Mouse (Mus musculus) E14TG2a.4 (cell line): ENCODE data around the gene Gm45021.

Source experiments
- H3K27me3 ChIP-seq: 2 replicates; pipeline ENCODE4 v1.6.1; 2014; ENCODE audit warnings: low read length, control low read depth; ENCODE audit not compliant: insufficient read depth
- H3K36me3 ChIP-seq: 2 replicates; pipeline ENCODE4 v1.6.1; 2014; ENCODE audit warnings: low read length, control low read depth; ENCODE audit not compliant: insufficient read depth
- H3K4me1 ChIP-seq: replicated peaks from 2 replicates; pipeline ENCODE4 v1.6.1; 2014; ENCODE audit warnings: low read depth, low read length, control low read depth
- H3K4me3 ChIP-seq: replicated peaks from 2 replicates; pipeline ENCODE4 v1.5.1; 2014; ENCODE audit warnings: mild to moderate bottlenecking, low read length
- H3K9me3 ChIP-seq: 2 replicates; pipeline ENCODE4 v1.6.1; 2014; ENCODE audit warnings: low read length, control low read depth
- CTCF ChIP-seq: conservative IDR thresholded peaks from 2 replicates; pipeline ENCODE4 v1.5.1; 2014; ENCODE audit warnings: low read length
- NANOG ChIP-seq: IDR thresholded peaks from 2 replicates; pipeline ENCODE4 v1.6.1; 2014; ENCODE audit warnings: borderline replicate concordance, low read length, mixed read lengths
- POU5F1 ChIP-seq: IDR thresholded peaks from 2 replicates; pipeline ENCODE4 v1.6.1; 2014; ENCODE audit warnings: low read length, borderline replicate concordance

Gene Gm45021

DNA sequence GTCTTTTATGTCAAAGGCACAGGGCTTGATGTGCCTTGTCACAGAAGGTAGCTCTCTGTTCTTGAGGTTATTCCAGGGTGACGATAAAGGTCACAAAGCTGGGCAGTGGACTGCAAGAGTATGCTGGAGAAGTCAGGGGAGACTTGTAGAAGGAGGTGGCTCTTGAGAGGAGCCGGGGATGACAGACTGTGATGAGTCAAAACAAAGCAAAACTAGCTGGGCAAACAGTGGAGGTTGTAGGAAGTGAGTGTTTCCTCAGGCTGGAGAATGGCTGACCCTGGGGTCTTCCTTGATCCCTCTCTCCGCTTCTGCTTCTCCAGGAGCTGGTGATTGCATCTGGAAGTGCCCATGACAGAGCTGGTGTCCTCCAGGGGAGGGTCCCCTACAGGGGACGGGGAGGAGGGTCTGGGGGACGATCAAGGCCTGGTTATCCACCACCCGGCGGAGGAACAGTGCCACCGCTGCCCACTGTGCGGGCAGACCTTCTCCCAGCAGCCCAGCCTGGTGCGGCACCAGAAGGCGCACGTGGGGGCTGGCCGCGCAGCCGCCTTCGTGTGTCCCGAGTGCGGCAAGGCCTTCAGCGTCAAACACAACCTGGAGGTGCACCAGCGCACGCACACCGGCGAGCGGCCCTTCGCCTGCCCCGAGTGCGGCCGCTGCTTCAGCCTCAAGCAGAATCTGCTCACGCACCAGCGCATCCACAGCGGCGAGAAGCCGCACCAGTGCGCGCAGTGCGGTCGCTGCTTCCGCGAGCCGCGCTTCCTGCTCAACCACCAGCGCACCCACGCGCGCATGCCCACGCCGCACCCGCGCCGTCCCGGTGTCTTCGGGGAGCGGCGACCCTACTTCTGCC lies 39.6 kb downstream of the Gm45021 start:
- H3K27me3 ChIP-seq, result peaks cover 91% of the 10 kb centered on the region
- peaks cover 13% of the 10 kb centered on the region; the same call in 1 of the 2 replicates for H3K9me3 ChIP-seq
- H3K4me3 ChIP-seq, result peak overlapping the region; percentile 67
- no peaks in the 10 kb centered on the region for H3K36me3 ChIP-seq
- H3K4me1 ChIP-seq, result peaks cover 29% of the 10 kb centered on the region
- TF ChIP-seq POU5F1 (no peak), NANOG (no peak), CTCF (no peak)

DNA sequence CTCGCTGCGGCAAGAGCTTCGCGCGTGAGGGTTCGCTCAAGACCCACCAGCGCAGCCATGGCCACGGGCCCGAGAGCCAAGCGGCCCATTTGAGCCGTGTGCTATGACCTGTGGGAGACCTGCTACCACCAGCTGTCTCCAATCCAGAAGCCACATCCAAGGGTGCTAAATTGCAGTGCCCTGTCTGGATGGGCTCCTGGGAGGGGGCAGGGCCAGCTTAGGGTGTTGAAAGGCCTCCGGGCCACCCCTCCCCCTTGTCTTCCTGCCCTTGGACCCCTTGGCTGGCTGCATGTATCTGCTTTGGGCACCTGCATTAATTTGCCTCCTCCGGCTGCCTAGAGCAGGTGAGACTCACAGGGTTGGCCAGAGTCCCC lies 40.2 kb downstream of the Gm45021 start:
- Histone ChIP-seq H3K4me1 (peaks cover 29% of the 10 kb centered on the region), H3K9me3 (peaks cover 13% of the 10 kb centered on the region; the same call in 1 of the 2 replicates), H3K36me3 (no peaks in the 10 kb centered on the region), H3K27me3 (peaks cover 95% of the 10 kb centered on the region), H3K4me3 (peak overlapping the region; percentile 67)
- TF ChIP-seq CTCF (no peak), POU5F1 (no peak), NANOG (no peak)

DNA sequence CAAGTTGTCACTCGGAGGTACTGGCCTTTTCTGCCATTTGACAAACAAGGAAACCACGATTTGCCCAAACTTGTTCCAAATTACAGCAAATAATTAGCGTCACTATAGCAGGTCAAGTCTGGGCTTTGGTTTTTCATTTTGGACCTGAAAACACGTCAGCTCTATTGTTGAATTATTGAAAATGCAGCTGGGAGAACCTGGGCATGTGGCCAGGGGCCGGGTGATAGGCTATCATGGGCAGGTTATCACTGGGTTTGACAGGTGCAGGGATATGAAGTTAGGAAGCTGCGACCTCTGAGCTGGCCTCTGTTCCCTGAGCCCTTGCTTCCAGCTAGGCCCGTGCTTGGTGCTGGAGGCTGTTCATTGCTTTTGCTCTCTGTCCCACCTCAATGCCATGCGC lies 41.4 kb downstream of the Gm45021 start:
- H3K27me3 ChIP-seq, result peaks cover 83% of the 10 kb centered on the region
- H3K36me3 ChIP-seq, result no peaks in the 10 kb centered on the region
- H3K9me3 ChIP-seq, result peaks cover 13% of the 10 kb centered on the region; the same call in 1 of the 2 replicates
- no peak overlapping the region for H3K4me3 ChIP-seq
- TF ChIP-seq POU5F1 (no peak), CTCF (no peak), NANOG (no peak)
- peaks cover 29% of the 10 kb centered on the region for H3K4me1 ChIP-seq

DNA sequence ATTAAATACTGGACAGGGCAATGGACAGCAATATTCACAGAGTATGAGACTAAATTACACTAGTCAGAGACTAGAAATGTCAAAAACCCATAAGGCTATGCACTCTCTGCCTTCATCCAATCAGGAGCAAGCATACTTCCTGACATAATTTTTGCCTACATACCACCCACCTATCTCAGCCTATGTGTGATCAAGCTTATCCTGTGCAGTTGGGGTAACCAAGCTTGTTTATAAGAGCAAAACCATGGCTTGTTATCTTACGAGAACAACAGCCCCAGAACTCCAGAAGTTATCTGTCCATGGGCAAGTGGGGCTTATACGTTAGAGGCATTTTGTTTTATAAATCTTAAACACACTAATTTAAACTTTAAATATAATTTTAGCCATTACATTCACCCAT lies 45.7 kb downstream of the Gm45021 start:
- H3K4me3 ChIP-seq, result no peak overlapping the region
- H3K9me3 ChIP-seq, result peaks cover 5% of the 10 kb centered on the region; the same call in 1 of the 2 replicates
- peaks cover 65% of the 10 kb centered on the region for H3K27me3 ChIP-seq
- TF ChIP-seq NANOG, result no peak
- TF ChIP-seq CTCF, result no peak
- no peaks in the 10 kb centered on the region for H3K36me3 ChIP-seq
- H3K4me1 ChIP-seq, result no peaks in the 10 kb centered on the region

DNA sequence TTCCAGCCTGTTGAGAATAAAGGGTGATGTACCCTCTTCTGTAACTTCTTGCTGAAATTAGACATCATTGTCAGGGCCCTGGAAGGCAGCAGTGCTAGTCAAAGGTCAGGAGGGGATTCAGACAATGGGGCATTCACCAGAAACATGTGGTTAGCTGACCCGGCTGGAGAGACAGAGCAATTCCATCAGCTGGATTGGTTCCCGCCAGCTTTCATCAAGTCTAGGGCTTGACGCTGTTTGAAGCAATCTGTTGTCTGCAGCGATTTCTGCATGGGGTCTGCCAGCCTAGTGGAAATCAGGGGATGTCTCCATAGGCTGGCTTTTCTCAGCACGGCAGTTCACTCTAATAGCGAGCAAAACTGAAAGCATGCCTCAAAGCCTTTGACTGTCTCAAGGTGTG lies 47.1 kb downstream of the Gm45021 start:
- Histone ChIP-seq H3K27me3 (peaks cover 52% of the 10 kb centered on the region), H3K36me3 (no peaks in the 10 kb centered on the region), H3K4me1 (no peaks in the 10 kb centered on the region), H3K9me3 (no peaks in the 10 kb centered on the region), H3K4me3 (no peak overlapping the region)
- TF ChIP-seq NANOG, result no peak
- TF ChIP-seq CTCF, result no peak
- no peak for TF ChIP-seq POU5F1

DNA sequence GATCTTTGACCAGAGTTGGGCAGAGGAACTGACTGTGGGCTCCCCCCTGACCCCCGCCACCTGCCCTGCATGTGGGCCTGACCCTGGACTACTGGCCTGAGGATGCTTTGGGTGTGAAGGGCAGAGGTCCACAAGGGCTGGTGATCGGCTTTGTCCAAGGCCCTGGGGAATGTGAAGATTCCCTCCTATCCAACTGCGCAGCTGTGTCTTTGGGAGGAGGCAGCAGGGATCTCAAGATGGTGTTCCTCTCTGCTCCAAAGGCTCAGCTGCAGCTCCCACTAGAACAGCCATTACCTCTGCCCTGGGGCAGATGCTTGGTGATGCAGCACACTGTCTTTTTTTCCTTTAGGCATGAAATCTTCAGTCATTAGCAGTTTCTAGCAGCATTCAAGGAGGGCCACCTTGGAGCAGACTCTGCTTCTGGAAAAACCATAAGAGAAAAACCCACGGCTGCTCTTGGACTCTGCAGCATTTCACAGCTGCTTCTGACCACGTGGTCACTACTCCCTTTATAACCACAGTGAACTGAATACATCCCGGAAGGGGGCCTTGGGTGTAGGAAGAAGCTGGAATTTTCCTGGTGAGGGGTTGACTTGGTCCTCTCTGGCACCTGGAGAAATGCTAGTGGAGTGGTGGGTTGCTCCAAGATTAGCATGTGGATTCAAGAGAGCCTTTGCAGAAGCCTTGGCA lies 48.5 kb downstream of the Gm45021 start:
- peaks cover 38% of the 10 kb centered on the region for H3K27me3 ChIP-seq
- TF ChIP-seq POU5F1 (no peak), CTCF (no peak), NANOG (no peak)
- H3K4me1 ChIP-seq, result no peaks in the 10 kb centered on the region
- H3K4me3 ChIP-seq, result no peak overlapping the region
- H3K36me3 ChIP-seq, result no peaks in the 10 kb centered on the region
- H3K9me3 ChIP-seq, result no peaks in the 10 kb centered on the region

DNA sequence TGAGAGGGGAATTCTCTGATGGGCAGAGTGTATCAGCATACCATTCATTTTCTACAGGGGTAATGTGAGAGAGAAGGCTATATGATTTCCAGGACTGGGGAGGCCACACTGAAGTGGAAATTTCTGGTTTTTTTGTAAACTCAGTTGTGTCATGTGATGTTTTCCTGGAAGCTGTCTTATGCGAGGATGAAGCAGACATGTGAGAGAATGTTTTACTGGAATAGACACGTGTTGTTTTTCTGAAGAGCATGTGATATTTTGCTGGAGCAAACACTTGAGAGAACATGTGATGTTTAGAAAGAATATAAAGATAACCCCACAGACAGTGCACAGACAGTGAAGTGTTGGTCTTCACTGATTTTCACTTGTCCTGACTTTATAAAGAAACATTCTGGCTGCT lies 49.1 kb downstream of the Gm45021 start:
- TF ChIP-seq POU5F1, result no peak
- TF ChIP-seq CTCF, result no peak
- TF ChIP-seq NANOG, result no peak
- no peaks in the 10 kb centered on the region for H3K9me3 ChIP-seq

DNA sequence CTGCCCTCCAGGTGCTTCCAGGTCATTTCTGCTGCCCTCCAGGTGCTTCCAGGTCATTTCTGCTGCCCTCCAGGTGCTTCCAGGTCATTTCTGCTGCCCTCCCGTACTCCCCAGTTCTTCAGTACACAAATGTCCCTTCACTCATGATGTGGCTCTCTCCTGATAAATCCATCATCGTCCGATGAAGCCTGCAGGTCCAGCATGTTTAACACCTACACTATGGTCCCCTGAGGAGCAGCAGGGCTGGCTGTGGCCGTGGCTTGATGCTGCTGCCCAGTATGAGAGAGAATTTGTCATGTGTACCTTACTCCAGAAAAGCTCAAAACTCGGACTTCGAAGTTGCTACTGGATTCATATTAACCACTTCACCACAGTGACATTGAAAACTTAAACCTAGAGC lies 52.0 kb downstream of the Gm45021 start:
- H3K4me1 ChIP-seq, result no peaks in the 10 kb centered on the region
- H3K9me3 ChIP-seq, result no peaks in the 10 kb centered on the region
- no peak overlapping the region for H3K4me3 ChIP-seq
- no peak for TF ChIP-seq POU5F1
- no peak for TF ChIP-seq CTCF
- TF ChIP-seq NANOG, result no peak
- H3K27me3 ChIP-seq, result peaks cover 29% of the 10 kb centered on the region
- H3K36me3 ChIP-seq, result no peaks in the 10 kb centered on the region

More for the DNA sequence above, 49.1 kb downstream of the Gm45021 start:
- H3K4me3 ChIP-seq, result no peak overlapping the region
- peaks cover 32% of the 10 kb centered on the region for H3K27me3 ChIP-seq
- H3K4me1 ChIP-seq, result no peaks in the 10 kb centered on the region
- H3K36me3 ChIP-seq, result no peaks in the 10 kb centered on the region
